Mouse (Mus musculus): ENCODE measurements around the gene Ccser1. TPM values are rescaled to one million over a fixed set of nuclear protein-coding genes. Genes with fewer than 3 reads are reported as not detected.

The Ccser1 gene
- polyA plus RNA-seq, 1 experiment from 2014 or later: 6.6 TPM

GRCm38 (mm10) chr6:61320842-61321241 lies 140.7 kb downstream of the Ccser1 start:
- Histone ChIP-seq H3K9me3 (ENCODE audit: control insufficient read depth) (no peaks in the 10 kb centered on the region), H3K4me1 (replicated peaks; ENCODE audit: control insufficient read depth, insufficient read depth, low read length) (no peaks in the 10 kb centered on the region), H3K27me3 (replicated peaks; ENCODE audit: control insufficient read depth, insufficient read depth, low read length) (no peaks in the 10 kb centered on the region), H3K4me3 (ENCODE audit: low read depth, low read length) (no peak overlapping the region), H3K9ac (ENCODE audit: low read depth, low read length) (no peak overlapping the region), H3K36me3 (ENCODE audit: control insufficient read depth, insufficient read depth) (no peaks in the 10 kb centered on the region), H3K4me2 (replicated peaks; ENCODE audit: low read depth) (no peak overlapping the region), H3K27ac (ENCODE audit: low read depth, low read length) (no peak overlapping the region)
- WGBS: 69% methylated on average over 4 of the region's 4 CpGs
- TF ChIP-seq CTCF (IDR thresholded peaks at IDR 0.05; ENCODE audit: low read depth): no peak
- ATAC-seq: no peak

GRCm38 (mm10) chr6:61322328-61322727 lies 142.2 kb downstream of the Ccser1 start:
- no peaks in the 10 kb centered on the region for H3K27me3 ChIP-seq (replicated peaks; ENCODE audit: control insufficient read depth, insufficient read depth, low read length)
- no peak for ATAC-seq
- H3K9ac ChIP-seq (ENCODE audit: low read depth, low read length): no peak overlapping the region
- WGBS: 77% methylated on average over 6 of the region's 6 CpGs
- no peak overlapping the region for H3K4me3 ChIP-seq (ENCODE audit: low read depth, low read length)
- no peak overlapping the region for H3K27ac ChIP-seq (ENCODE audit: low read depth, low read length)
- H3K36me3 ChIP-seq (ENCODE audit: control insufficient read depth, insufficient read depth): no peaks in the 10 kb centered on the region
- no peak overlapping the region for H3K4me2 ChIP-seq (replicated peaks; ENCODE audit: low read depth)
- TF ChIP-seq CTCF (IDR thresholded peaks at IDR 0.05; ENCODE audit: low read depth): no peak
- no peaks in the 10 kb centered on the region for H3K4me1 ChIP-seq (replicated peaks; ENCODE audit: control insufficient read depth, insufficient read depth, low read length)
- H3K9me3 ChIP-seq (ENCODE audit: control insufficient read depth): no peaks in the 10 kb centered on the region

- Histone ChIP-seq H3K9ac (ENCODE audit: low read depth, low read length) (no peak overlapping the region), H3K4me2 (replicated peaks; ENCODE audit: low read depth) (no peak overlapping the region), H3K9me3 (ENCODE audit: control insufficient read depth) (no peaks in the 10 kb centered on the region), H3K27me3 (replicated peaks; ENCODE audit: control insufficient read depth, insufficient read depth, low read length) (no peaks in the 10 kb centered on the region), H3K4me3 (ENCODE audit: low read depth, low read length) (no peak overlapping the region), H3K27ac (ENCODE audit: low read depth, low read length) (no peak overlapping the region), H3K4me1 (replicated peaks; ENCODE audit: control insufficient read depth, insufficient read depth, low read length) (no peaks in the 10 kb centered on the region), H3K36me3 (ENCODE audit: control insufficient read depth, insufficient read depth) (no peaks in the 10 kb centered on the region)
- no peak for ATAC-seq
- TF ChIP-seq CTCF (IDR thresholded peaks at IDR 0.05; ENCODE audit: low read depth): no peak
- WGBS: 86% methylated on average over 2 of the region's 2 CpGs
Measured at GRCm38 (mm10) chr6:61326131-61326530, 146.0 kb downstream of the Ccser1 start.

GRCm38 (mm10) chr6:61328981-61329380 lies 148.9 kb downstream of the Ccser1 start:
- Histone ChIP-seq H3K4me1 (replicated peaks; ENCODE audit: control insufficient read depth, insufficient read depth, low read length) (no peaks in the 10 kb centered on the region), H3K4me2 (replicated peaks; ENCODE audit: low read depth) (no peak overlapping the region), H3K36me3 (ENCODE audit: control insufficient read depth, insufficient read depth) (no peaks in the 10 kb centered on the region), H3K4me3 (ENCODE audit: low read depth, low read length) (no peak overlapping the region), H3K9ac (ENCODE audit: low read depth, low read length) (no peak overlapping the region), H3K27me3 (replicated peaks; ENCODE audit: control insufficient read depth, insufficient read depth, low read length) (no peaks in the 10 kb centered on the region), H3K9me3 (ENCODE audit: control insufficient read depth) (no peaks in the 10 kb centered on the region), H3K27ac (ENCODE audit: low read depth, low read length) (no peak overlapping the region)
- TF ChIP-seq CTCF (IDR thresholded peaks at IDR 0.05; ENCODE audit: low read depth): no peak
- ATAC-seq: no peak

GRCm38 (mm10) chr6:61329593-61330540 lies 149.7 kb downstream of the Ccser1 start:
- Histone ChIP-seq H3K9ac (ENCODE audit: low read depth, low read length) (no peak overlapping the region), H3K27me3 (replicated peaks; ENCODE audit: control insufficient read depth, insufficient read depth, low read length) (no peaks in the 10 kb centered on the region), H3K27ac (ENCODE audit: low read depth, low read length) (no peak overlapping the region), H3K9me3 (ENCODE audit: control insufficient read depth) (no peaks in the 10 kb centered on the region), H3K36me3 (ENCODE audit: control insufficient read depth, insufficient read depth) (no peaks in the 10 kb centered on the region), H3K4me3 (ENCODE audit: low read depth, low read length) (no peak overlapping the region), H3K4me1 (replicated peaks; ENCODE audit: control insufficient read depth, insufficient read depth, low read length) (no peaks in the 10 kb centered on the region), H3K4me2 (replicated peaks; ENCODE audit: low read depth) (no peak overlapping the region)
- no peak for ATAC-seq
- no peak for TF ChIP-seq CTCF (IDR thresholded peaks at IDR 0.05; ENCODE audit: low read depth)
- WGBS: 74% methylated on average over 15 of the region's 15 CpGs

- no peak for ATAC-seq
- Histone ChIP-seq H3K36me3 (ENCODE audit: control insufficient read depth, insufficient read depth) (no peaks in the 10 kb centered on the region), H3K9ac (ENCODE audit: low read depth, low read length) (no peak overlapping the region), H3K4me2 (replicated peaks; ENCODE audit: low read depth) (no peak overlapping the region), H3K27me3 (replicated peaks; ENCODE audit: control insufficient read depth, insufficient read depth, low read length) (no peaks in the 10 kb centered on the region), H3K4me3 (ENCODE audit: low read depth, low read length) (no peak overlapping the region), H3K27ac (ENCODE audit: low read depth, low read length) (no peak overlapping the region), H3K4me1 (replicated peaks; ENCODE audit: control insufficient read depth, insufficient read depth, low read length) (no peaks in the 10 kb centered on the region), H3K9me3 (ENCODE audit: control insufficient read depth) (no peaks in the 10 kb centered on the region)
- TF ChIP-seq CTCF (IDR thresholded peaks at IDR 0.05; ENCODE audit: low read depth): no peak
- WGBS: 100% methylated on average over 1 of the region's 1 CpGs
Measured at GRCm38 (mm10) chr6:61334466-61334865, 154.3 kb downstream of the Ccser1 start.

Data from intestine, postnatal 0 days (tissue).